Mouse (Mus musculus) G1E (cell line): Measurements from ENCODE around the gene Msh5. TPM values are rescaled to one million over a fixed set of nuclear protein-coding genes. Genes with fewer than 3 reads are reported as not detected.
A peak's percentile ranks its signal among the peaks of the same experiment; 100 is the strongest.
"Not testable (repeated sequence)": the region's sequence is repeated elsewhere in the genome, so short reads cannot be mapped to it uniquely, and the experiment has no call there.

Source experiments
- ATAC-seq: 2 replicates; pipeline ENCODE4 v1.8.0; 2016; ENCODE audit warnings: mild to moderate bottlenecking; ENCODE audit not compliant: insufficient number of reproducible peaks, poor library complexity, low FRiP score, severe bottlenecking; ENCODE audit errors: extremely low read depth
- DNase-seq: peaks from one replicate; pipeline ENCODE4 v3.0.0; 2012; ENCODE audit warnings: low spot score
- H3K27me3 ChIP-seq: 2 replicates; pipeline ENCODE4 v1.6.1; 2012; ENCODE audit warnings: mild to moderate bottlenecking, low read length, inconsistent platforms; ENCODE audit not compliant: insufficient read depth
- H3K36me3 ChIP-seq: replicated peaks from 2 replicates; pipeline ENCODE3; 2012; ENCODE audit warnings: mild to moderate bottlenecking, inconsistent platforms
- H3K4me1 ChIP-seq: 2 replicates; pipeline ENCODE4 v1.6.1; 2012; ENCODE audit warnings: low read depth, low read length, inconsistent platforms, mixed read lengths; ENCODE audit not compliant: insufficient read depth
- H3K4me3 ChIP-seq: 2 replicates; pipeline ENCODE4 v1.5.1; 2012; ENCODE audit warnings: low read depth, mild to moderate bottlenecking, inconsistent platforms, low read length, moderate library complexity, mixed read lengths
- H3K9me3 ChIP-seq: replicated peaks from 2 replicates; pipeline ENCODE4 v1.6.1; 2012; ENCODE audit warnings: inconsistent platforms
- CTCF ChIP-seq: IDR thresholded peaks from 2 replicates; pipeline ENCODE4 v1.5.1; 2012; ENCODE audit warnings: low read depth, low read length, inconsistent platforms, mixed read lengths
- GATA1 ChIP-seq: IDR thresholded peaks from 2 replicates; pipeline ENCODE4 v1.6.1; 2012; ENCODE audit warnings: borderline replicate concordance, low read length, inconsistent platforms, mixed read lengths
- GATA2 ChIP-seq: IDR thresholded peaks from 2 replicates; pipeline ENCODE4 v1.6.1; 2012; ENCODE audit warnings: low read depth, low read length, inconsistent platforms, borderline replicate concordance
- POLR2AphosphoS5 ChIP-seq: IDR thresholded peaks from 2 replicates; pipeline ENCODE4 v1.6.1; 2012; ENCODE audit warnings: low read depth, low read length, inconsistent platforms; ENCODE audit not compliant: insufficient replicate concordance
- TAL1 ChIP-seq: conservative IDR thresholded peaks from 2 replicates; pipeline ENCODE4 v1.6.1; 2012; ENCODE audit warnings: low read depth, low read length, inconsistent platforms, mixed read lengths
- polyA plus RNA-seq: library from polyadenylated mRNA; stranded (reverse); fragments of >175 nt; gene quantifications from 2 replicates; pipeline ENCODE4 v1.2.3, GENCODE M21; 2012
- total RNA-seq, 2 experiments: library from RNA; stranded (forward) in 1 of 2; stranded (reverse) in 1 of 2; fragments of 200-1000 nt in 1 of 2; fragments of >200 nt in 1 of 2; fragmentation: Nextera tagmentation in 1 of 2; gene quantifications; 2 replicates each; pipeline ENCODE4 v1.2.3; 2014 to 2017

The Msh5 gene
- total and polyA plus RNA-seq, 3 experiments = 11.5 to 41.7 (median 11.8) TPM

DNA sequence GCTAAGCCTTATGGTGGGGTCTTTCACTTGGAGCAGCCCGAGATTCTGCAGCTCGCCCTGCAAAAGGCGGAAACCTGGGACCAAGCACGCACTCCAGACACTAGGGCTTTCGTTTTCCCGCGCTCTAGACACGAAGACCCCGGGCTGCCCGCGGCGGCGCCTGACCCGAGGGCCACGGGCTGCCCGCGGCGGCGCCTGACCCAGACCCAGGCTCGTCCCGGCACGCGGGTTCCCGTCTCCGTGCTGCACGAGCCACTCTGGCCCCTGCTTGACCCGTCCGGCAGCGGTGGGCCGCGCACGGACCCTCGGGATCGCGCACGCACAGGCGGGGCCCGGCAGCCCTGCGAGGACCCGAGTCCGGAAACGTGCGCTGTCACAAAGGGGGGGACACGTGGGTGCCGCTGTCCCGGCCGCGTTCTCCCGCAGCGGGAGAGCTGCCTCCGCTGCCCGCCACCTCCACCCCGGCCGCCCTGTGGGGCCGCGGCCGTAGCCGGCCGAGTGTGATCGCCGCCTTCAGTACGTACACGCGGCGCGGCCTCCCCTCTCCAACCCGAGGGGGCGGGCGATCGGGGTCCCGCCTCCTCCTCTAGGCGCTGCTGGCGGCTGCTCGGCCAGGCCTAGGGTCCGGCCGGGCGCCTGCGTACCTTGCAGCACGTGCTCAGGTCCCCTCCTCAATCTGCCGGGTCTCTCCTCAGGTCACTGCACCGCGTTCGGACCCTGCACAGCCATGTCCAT is 45.7 kb downstream of the Msh5 start, which contains the start of gene Vars:
Gene Vars (plus strand): TSS at position 271 of the 735 bp plus-strand sequence.
- peak within 1 kb of the TSS; percentile 76 for H3K4me3 ChIP-seq
- peaks cover 32% of the 10 kb centered on the region for H3K9me3 ChIP-seq
- H3K4me1 ChIP-seq = peaks cover 82% of the 10 kb centered on the region
- DNase-seq (peak; percentile 70), ATAC-seq (no peak)
- peaks cover 3% of the 10 kb centered on the region; the same call in 1 of the 2 replicates for H3K27me3 ChIP-seq
- H3K36me3 ChIP-seq = peaks cover 72% of the 10 kb centered on the region
- TF ChIP-seq CTCF (no peak), TAL1 (no peak), POLR2AphosphoS5 (no peak), GATA1 (no peak), GATA2 (no peak)

DNA sequence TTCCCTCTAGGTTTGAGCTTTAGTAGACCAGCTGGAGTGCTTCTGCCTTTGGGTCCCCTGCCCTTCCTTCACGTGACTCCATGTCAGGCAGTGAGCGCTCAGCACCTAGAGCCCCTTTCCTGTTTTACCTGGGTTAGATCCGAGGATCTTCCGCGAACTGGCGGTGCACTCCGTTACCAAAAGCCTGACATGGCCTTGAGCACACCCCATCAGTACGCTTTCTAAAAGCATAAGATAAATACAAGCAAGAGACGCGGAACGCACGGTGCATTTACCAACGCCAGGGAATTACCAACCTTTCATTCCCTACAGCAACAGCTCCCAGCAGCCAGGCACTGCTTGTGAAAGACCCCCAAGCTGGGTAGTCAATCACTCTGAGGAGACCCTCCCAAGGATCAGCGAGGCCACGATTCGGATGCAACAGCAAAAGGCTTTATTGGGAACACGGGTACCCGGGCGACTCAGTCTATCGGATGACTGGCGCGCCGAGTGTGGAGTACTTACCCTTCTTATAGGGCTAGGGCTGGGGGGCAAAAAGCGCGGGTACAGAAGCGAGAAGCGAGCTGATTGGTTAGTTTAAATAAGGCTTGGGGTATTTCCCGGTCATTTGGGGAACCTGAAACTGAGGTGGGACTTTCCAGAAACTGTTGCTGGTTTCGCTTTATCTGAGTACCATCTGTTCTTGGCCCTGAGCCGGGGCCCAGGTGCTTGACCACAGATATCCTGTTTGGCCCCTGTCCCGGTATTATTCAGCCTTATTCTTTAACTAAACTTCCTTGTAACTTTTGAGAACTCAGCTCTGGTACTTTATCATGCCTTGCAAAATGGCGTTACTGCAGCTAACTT is 46.5 kb downstream of the Msh5 start:
- peak; percentile 44; the same call in 1 of the 2 replicates for TF ChIP-seq TAL1
- not testable (repeated sequence) for H3K27me3 ChIP-seq, ATAC-seq, DNase-seq
- peaks cover 74% of the 10 kb centered on the region for H3K4me1 ChIP-seq
- H3K36me3 ChIP-seq = peaks cover 65% of the 10 kb centered on the region
- peaks cover 32% of the 10 kb centered on the region for H3K9me3 ChIP-seq
- H3K4me3 ChIP-seq = peak overlapping the region; percentile 76

DNA sequence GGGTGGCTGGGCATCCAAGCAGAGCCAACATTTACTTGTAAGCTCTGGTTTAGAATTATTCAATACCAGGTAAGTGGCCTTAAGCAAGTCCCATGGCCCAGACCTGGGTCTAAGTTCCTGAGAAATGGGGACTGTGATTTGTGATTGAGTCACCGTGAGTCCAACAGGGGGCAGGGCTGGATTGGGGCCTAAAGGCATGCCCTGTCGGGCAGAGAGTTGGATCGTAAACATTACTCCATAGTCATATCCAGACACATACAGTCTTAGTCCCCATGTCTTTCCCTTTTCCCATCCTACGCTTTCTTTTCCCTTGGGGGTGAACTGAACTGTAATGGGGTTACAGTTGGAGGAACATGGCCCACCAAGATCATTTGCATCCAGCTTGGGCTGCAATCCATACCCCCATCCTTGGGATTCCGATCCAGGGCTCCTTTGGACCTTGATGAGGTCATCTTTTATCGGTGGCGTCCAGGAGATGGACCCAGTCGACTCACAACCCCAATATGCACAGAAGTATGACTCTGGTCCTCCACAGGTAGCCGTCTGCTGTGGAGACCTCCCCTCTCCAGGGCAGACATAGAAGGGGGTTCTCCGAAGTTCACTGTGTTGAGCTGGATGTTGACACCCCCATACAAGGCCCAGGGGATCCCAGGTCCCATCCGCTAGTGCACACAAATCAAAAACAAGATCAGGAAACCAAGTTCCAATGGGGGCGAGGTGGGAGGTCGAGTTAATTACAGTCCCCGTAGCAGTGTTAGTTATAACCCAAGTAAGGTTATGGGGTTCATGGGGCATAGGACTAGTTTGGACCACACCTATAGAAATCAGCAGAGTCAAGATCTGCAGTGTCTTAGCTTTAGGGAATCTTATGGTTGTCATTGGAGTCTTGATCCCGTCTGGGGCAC is 47.8 kb downstream of the Msh5 start:
- no peak for TF ChIP-seq GATA1
- no peak for TF ChIP-seq CTCF
- no peak for TF ChIP-seq POLR2AphosphoS5
- no peak for TF ChIP-seq TAL1
- no peak for TF ChIP-seq GATA2
- H3K36me3 ChIP-seq = peaks cover 58% of the 10 kb centered on the region
- no peaks in the 10 kb centered on the region for H3K27me3 ChIP-seq
- DNase-seq (no peak), ATAC-seq (no peak)
- H3K4me1 ChIP-seq = peaks cover 61% of the 10 kb centered on the region
- H3K9me3 ChIP-seq = peaks cover 32% of the 10 kb centered on the region
- peak overlapping the region; percentile 66 for H3K4me3 ChIP-seq

GRCm38 (mm10) chr17:34997142-34997483 is 49.4 kb downstream of the Msh5 start:
- peaks cover 32% of the 10 kb centered on the region for H3K9me3 ChIP-seq
- H3K36me3 ChIP-seq = peaks cover 58% of the 10 kb centered on the region
- ATAC-seq (no peak), DNase-seq (no peak)
- no peak for TF ChIP-seq GATA2
- TF ChIP-seq GATA1 = no peak
- TF ChIP-seq CTCF = no peak
- no peak for TF ChIP-seq POLR2AphosphoS5
- no peak for TF ChIP-seq TAL1
- H3K4me3 ChIP-seq = peak overlapping the region; percentile 15; the same call in 1 of the 2 replicates
- H3K4me1 ChIP-seq = peaks cover 45% of the 10 kb centered on the region
- H3K27me3 ChIP-seq = no peaks in the 10 kb centered on the region

DNA sequence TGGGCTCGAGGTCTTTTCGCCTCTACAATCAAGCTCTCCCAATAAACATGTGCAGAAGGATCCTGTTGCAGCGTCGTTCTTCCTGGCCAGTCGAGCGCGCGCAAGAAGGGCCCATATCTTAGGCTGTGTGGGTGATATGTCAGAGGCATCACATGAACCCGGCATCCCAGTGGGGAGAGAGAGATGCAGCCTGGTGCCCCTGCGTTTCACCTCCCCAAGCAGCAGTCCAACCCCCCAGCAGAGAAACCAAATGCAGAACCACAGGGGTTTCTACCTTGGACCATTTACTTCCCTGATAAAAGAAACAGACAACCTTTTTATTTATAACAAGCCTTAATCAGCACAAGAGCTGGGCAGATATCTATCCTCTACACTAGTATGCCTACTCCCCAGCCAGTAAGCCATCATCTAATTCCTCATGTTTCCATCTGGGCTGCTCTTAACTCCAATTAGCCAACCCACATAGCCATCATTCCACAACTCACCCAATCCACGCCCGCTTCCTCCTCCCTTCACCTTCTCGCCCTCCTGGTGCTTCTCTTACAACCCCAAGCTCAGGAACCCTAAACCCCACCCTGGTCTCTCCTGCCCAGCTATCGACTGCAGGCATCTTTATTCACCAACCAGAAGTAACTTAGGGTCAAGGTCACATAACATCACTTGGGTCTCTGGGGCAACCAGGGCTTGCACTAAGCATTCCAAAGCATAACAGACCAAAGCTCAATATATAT is 50.0 kb downstream of the Msh5 start:
- peak overlapping the region; percentile 39; the same call in 1 of the 2 replicates for H3K4me3 ChIP-seq
- no peak for ATAC-seq
- DNase-seq = no peak

GRCm38 (mm10) chr17:34995927-34996326 is 50.6 kb downstream of the Msh5 start:
- DNase-seq, ATAC-seq, H3K4me3 ChIP-seq, H3K27me3 ChIP-seq: not testable (repeated sequence)
- H3K36me3 ChIP-seq = peaks cover 70% of the 10 kb centered on the region
- H3K9me3 ChIP-seq = peaks cover 32% of the 10 kb centered on the region
- H3K4me1 ChIP-seq = peaks cover 35% of the 10 kb centered on the region

More for the DNA sequence above, 50.0 kb downstream of the Msh5 start:
- H3K9me3 ChIP-seq = peaks cover 32% of the 10 kb centered on the region
- TF ChIP-seq GATA1 (no peak), CTCF (no peak), GATA2 (no peak), POLR2AphosphoS5 (no peak), TAL1 (no peak)
- peaks cover 41% of the 10 kb centered on the region for H3K4me1 ChIP-seq
- no peaks in the 10 kb centered on the region for H3K27me3 ChIP-seq
- peaks cover 63% of the 10 kb centered on the region for H3K36me3 ChIP-seq

DNA sequence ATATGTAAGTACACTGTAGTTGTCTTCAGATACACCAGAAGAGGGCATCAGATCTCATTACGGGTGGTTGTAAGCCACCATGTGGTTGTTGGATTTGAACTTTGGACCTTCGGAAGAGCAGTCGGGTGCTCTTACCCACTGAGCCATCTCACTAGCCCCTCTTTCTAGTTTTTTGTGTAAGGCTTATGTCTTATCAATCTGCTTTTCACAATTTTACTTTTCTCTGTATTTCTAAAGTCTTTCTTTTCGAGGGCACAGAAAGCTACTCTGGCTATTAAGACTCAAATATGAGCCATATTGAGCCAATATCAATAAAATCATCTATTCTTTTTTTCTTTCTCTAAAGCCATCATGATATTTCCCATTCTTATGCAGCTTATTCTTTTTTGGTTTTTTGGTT is 51.4 kb downstream of the Msh5 start:
- ATAC-seq, H3K4me3 ChIP-seq, H3K27me3 ChIP-seq, DNase-seq: not testable (repeated sequence)
- Histone ChIP-seq H3K9me3 (peaks cover 32% of the 10 kb centered on the region), H3K36me3 (peaks cover 77% of the 10 kb centered on the region), H3K4me1 (peaks cover 31% of the 10 kb centered on the region)
